Mouse (Mus musculus) adipose tissue, adult 10 weeks (tissue): ENCODE measurements around the gene Rprm. TPM values are rescaled to one million over a fixed set of nuclear protein-coding genes. Genes with fewer than 3 reads are reported as not detected.

Experiments used
- polyA plus RNA-seq: library from polyadenylated mRNA; stranded (reverse); fragments of 350-450 nt; fragmentation: Illumina TruSeq; extraction: RNeasy Lipid Tissue Mini Kit (QIAGEN cat#74804); gene quantifications from one replicate; pipeline ENCODE4 v1.2.3, GENCODE M21; 2014; ENCODE audit warnings: low read depth, low replicate concordance

The Rprm gene
- polyA plus RNA-seq = 38.5 TPM

DNA sequence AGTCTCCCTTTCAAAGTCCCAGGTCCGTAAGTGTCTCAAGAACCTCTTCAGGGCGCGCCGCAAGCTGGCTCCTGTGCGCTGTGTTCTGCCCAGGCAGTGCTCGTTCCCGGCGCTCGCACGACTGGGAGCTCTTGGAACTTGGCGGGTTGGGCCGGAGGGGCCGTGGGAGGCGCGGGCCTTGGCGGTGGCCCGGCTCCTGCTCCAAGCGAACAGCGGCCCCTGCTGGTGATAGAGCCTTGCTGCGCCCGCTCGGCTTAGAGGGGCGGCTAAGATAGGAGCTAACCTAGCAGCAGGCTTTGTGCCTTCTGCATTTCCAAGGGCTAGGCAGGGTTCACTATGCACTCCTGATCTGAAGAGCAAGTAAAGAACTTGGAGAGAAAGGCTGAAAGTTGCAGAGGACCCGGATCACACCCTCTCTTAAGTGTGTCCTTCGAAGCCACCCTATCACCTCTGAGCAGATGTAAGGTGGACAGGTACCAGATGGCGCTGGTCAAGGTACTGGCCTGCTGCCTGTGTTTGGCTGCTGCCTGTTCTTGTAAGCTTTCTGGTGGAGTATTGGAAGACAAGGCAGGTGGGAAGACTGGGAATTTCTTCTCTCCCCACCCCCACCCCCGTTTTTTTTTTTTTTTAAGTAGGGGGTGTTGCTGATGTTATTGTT, at the start of gene Rprm:
Gene Rprm (minus strand): TSS at position 123 of the 658 bp plus-strand sequence.

